Mouse (Mus musculus): ENCODE measurements around the gene Oosp2. TPM values are rescaled to one million over a fixed set of nuclear protein-coding genes. Genes with fewer than 3 reads are reported as not detected.

Gene Oosp2
- not detected for total RNA-seq (2023)

DNA sequence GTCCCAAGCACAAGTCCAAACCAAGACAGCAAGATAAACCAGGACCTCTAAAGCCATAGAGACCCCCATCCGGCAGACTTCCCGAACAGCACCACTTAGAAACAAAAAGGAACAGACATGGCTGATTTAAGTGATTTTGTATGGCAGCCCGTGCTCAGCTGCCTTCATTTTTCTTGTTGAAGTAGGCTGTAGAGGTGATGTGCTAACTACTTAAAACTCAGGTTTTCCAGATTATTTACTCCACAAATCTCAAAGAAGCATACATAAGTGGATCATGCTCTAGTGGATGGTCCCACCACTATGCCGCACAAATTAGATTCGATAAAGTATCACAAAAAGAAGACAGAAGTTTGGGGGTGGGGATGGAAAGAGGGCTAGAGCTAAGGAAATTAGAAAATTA is at the start of gene Oosp2:
Gene Oosp2 (minus strand): TSS at position 101 of the 400 bp plus-strand sequence.

DNA sequence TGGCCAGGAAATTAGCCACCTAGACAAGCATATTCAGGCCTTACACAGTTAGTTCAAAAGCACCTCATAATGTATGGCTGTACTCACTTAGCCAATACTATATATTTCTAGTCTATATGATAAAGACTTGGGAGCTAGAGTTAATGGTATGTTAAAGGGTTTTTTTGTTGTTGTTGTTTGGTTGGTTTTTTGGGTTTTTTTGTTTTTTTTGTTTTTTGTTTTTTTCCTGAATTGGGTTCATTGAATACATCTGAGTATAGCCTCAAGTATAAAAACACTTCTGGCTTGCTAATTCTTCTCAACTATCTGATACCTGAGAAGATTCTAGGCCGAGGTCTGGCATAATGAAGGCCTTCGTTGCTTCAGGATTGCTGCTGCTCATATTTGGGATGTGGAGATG is 36.4 kb upstream of the Oosp2 start, which contains the start of gene Oosp3:
Gene Oosp3 (plus strand): TSS at position 301 of the 400 bp plus-strand sequence.

DNA sequence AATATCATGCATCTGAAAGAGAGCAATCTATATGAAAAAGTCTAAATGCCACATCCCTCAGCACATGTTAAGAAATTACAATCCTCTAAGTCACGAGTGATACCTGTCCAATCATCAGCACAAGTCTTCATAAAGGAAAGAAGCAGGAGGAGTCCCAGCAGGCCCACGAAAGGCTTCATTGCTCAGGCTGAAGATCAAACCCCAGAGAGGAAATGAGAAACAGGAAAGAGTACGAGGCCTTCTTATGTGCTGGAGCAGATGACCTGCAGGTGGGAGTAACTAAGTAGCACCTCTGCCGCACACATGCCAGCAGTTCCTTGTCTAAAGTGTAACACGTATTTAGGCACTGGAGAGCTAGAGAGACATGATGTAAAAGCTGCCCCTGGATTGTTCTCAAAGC is 30.5 kb upstream of the Oosp2 start, which contains the start of gene Oosp1:
Gene Oosp1 (minus strand): TSS at position 312 of the 400 bp plus-strand sequence.

DNA sequence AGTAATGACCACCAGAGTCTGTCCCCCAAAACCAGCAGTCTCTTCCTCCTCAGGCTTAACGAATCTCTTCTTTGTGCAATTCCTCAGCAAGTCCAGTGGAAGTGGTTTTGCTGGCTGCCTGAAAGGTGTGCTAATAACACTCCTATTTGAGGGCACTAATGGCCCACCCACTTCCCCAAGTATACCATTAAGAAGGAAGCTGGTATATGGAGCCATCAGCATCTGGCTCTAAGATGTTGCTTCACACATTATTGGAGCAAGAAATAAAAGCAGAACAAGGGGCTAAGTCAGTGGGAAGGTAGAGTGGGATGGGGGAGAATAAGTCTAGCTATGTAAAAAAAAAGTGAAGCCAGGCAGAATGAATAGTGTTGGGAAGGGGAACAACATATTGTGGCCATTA is 19.6 kb downstream of the Oosp2 start, which contains the start of gene Ms4a3:
Gene Ms4a3 (minus strand): TSS at position 120 of the 400 bp plus-strand sequence.

GRCm38 (mm10) chr19:11623551-11623950 is 36.8 kb downstream of the Oosp2 start, which contains the start of gene Ms4a2:
Ms4a2 (minus strand) TSS chr19:11623719.

DNA sequence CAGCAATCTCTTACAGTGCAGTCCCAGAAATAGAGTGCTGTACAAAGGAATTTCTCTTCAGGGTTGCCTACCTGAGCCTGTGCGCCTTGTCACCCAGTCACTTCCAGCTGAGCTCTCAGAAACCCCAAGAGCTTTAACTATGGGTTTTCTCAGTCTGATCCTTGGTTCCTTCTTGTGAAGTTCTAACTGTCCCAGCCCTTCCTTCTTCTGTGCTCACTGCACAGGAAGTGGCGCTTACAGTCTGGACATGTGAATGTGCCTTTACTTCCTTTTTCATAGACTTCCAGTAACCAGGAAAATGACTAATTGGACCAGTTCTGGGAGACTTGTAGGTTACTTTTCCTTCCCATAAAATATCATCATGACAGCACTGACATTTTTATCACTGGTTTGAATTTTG is 55.8 kb downstream of the Oosp2 start, which contains the start of gene Ms4a6d:
Gene Ms4a6d (minus strand): TSS at position 247 of the 400 bp plus-strand sequence.

Other genes starting within 250 kb of the Oosp2 start
- 1,000 to 10,000 TPM in 1 of 2 experiments, 100 to 1,000 TPM in 1; 967 to 1,146 TPM for gene Ms4a4b, start 217.0 kb downstream of the Oosp2 start, total RNA-seq (2023)
- gene Ms4a6c, start 191.2 kb downstream of the Oosp2 start, total RNA-seq (2023): 10 to 100 TPM; 46.6 to 58.0 TPM
- gene Gm8369, start 174.6 kb downstream of the Oosp2 start, total RNA-seq (2023): 100 to 1,000 TPM; 169 to 211 TPM
- gene Ms4a6b, start 144.0 kb downstream of the Oosp2 start, total RNA-seq (2023): 100 to 1,000 TPM; 526 to 627 TPM
- 1 to 10 TPM in 1 of 2 experiments, under 1 TPM in 1; 0.61 to 1.0 TPM for gene Ms4a4d, start 123.8 kb downstream of the Oosp2 start, total RNA-seq (2023)
- gene Ms4a6d, start 55.7 kb downstream of the Oosp2 start, total RNA-seq (2023): 10 to 100 TPM in 1 of 2 experiments, 1 to 10 TPM in 1; 7.5 to 13.1 TPM
- gene Ms4a2, start 36.8 kb downstream of the Oosp2 start, total RNA-seq (2023): under 1 TPM in 1 of 2 experiments, not detected in 1; 0.41 TPM
- gene Ms4a3, start 19.7 kb downstream of the Oosp2 start, total RNA-seq (2023): not detected
- not detected for gene Oosp1, start 30.6 kb upstream of the Oosp2 start, total RNA-seq (2023)
- not detected for gene Oosp3, start 36.5 kb upstream of the Oosp2 start, total RNA-seq (2023)
- not detected for gene Gif, start 87.0 kb upstream of the Oosp2 start, total RNA-seq (2023)
- gene Mrpl16, start 109.8 kb upstream of the Oosp2 start, total RNA-seq (2023): 10 to 100 TPM; 26.1 to 26.2 TPM
- 1 to 10 TPM; 7.5 to 9.4 TPM for gene Stx3, start 158.8 kb upstream of the Oosp2 start, total RNA-seq (2023)
- not detected for gene Olfr1417, start 178.7 kb upstream of the Oosp2 start, total RNA-seq (2023)
- not detected for gene Olfr1418, start 200.5 kb upstream of the Oosp2 start, total RNA-seq (2023)
- not detected for gene Olfr1419, start 214.5 kb upstream of the Oosp2 start, total RNA-seq (2023)
- gene Olfr1420, start 226.0 kb upstream of the Oosp2 start, total RNA-seq (2023): not detected